Mouse (Mus musculus): Measurements from ENCODE around the gene Plau.

GRCm38 (mm10) chr14:20828524-20828923 lies 7.9 kb upstream of the Plau start:
- TF ChIP-seq CTCF (IDR thresholded peaks at IDR 0.05) (no peak), EP300 (IDR thresholded peaks at IDR 0.05) (no peak)
